Mouse (Mus musculus): ENCODE measurements at regions not wholly inside any gene's neighbourhood (a gene's known extent, or its start where the extent isn't known, plus 50 kb on each side); places are given as distances from the start of the nearest gene placed in this dataset.

- DNase-seq: peak; percentile 3
These were observed 793.0 kb downstream of the Gm7489 start for GRCm38 (mm10) chr15:54677660-54678059.
